Comparison of ENCODE assay signal across 8 mouse cellular contexts in genomic region chr9:95194158-95194557, GRCm38 (mm10).
DNase-seq lines count a peak whose midpoint lies in the region.

No protein-coding gene starts in this region.

- DNase-seq in embryo, embryonic 11 days: peak; percentile 20
- DNase-seq in embryo, embryonic 10 days (ENCODE audit: low spot score): no peak
- DNase-seq in brain, adult 2 months (ENCODE audit: low read depth, low spot score): peak; percentile 34
- peak; percentile 27 for DNase-seq in induced T-regulatory cell, adult 2 months (ENCODE audit: low read depth)
- DNase-seq in lung, postnatal 10 days: peak; percentile 84
- DNase-seq in cerebellum, adult 8-10 months: no peak
- DNase-seq in cerebellum, adult 18-20 months: no peak
- no peak for DNase-seq in left cerebral cortex, adult 18-20 months (ENCODE audit: low spot score in 2 of 2)

Comparison
In these comparisons a context has a peak if more than half of its experiments do, and no peak if none do; other contexts are left out.
1. DNase-seq: peak in embryo, embryonic 11 days (single experiment), brain, adult 2 months (single experiment), induced T-regulatory cell, adult 2 months (single experiment) and lung, postnatal 10 days (single experiment); none in embryo, embryonic 10 days (single experiment), cerebellum, adult 8-10 months (single experiment), cerebellum, adult 18-20 months (0 of 2) and left cerebral cortex, adult 18-20 months (0 of 2).